Mouse (Mus musculus): ENCODE results near the gene Kif5c.

DNA sequence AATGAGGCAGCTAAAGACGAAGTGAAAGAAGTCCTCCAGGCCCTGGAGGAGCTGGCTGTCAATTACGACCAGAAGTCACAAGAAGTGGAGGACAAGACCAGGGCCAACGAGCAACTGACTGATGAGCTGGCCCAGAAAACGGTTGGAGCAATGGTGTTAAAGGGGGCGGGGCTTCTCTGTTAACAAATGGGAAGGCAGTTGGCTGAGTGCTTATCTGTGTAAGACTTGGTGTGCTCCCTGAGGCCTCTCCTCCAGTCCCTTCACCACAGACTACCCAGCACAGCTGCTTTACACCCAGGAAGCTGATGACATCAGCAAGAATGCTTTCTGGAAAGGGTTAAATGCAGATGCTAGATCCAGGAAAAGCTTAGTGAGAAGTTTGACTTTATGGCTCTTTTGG lies 111.1 kb downstream of the Kif5c start:
- TF ChIP-seq POLR2A (IDR thresholded peaks at IDR 0.05; ENCODE audit: insufficient read depth, low read depth, low read length) (no peak), CTCF (IDR thresholded peaks at IDR 0.05; ENCODE audit: insufficient read depth, low read depth, low read length) (no peak)

Measured in olfactory bulb, adult 2 months (tissue).